Mouse (Mus musculus): ENCODE measurements around the gene Suco.

Suco gene

GRCm38 (mm10) chr1:161876553-161877447 lies at the start of gene Suco:
TSS of gene Suco (minus strand) at chr1:161876682.
- peak; percentile 100 for DNase-seq (ENCODE audit: low spot score)

- DNase-seq (ENCODE audit: low spot score) = no peak
Measured at GRCm38 (mm10) chr1:161925281-161925805, 48.9 kb upstream of the Suco start.

DNA sequence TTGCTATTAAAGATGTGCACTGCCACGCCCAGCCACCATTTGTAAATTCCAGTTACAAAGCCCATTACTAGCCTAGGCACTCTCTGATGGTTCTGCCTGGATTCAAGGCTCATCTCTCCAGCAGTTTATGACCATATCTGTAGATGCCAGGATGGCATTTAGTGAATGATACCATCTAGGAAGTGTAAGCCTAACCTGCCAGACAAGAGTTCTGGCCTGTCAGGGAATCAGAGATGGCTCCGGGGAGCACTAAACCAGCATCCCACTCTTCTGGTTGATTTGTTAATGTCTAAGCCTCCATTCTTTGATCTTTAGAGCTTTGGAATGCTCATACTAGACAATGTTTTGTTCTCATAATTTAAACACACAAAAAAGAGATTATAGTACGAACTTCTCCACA lies 47.8 kb upstream of the Suco start:
- DNase-seq (ENCODE audit: low spot score) = no peak

GRCm38 (mm10) chr1:161921928-161922327 lies 45.4 kb upstream of the Suco start:
- no peak for DNase-seq (ENCODE audit: low spot score)

DNA sequence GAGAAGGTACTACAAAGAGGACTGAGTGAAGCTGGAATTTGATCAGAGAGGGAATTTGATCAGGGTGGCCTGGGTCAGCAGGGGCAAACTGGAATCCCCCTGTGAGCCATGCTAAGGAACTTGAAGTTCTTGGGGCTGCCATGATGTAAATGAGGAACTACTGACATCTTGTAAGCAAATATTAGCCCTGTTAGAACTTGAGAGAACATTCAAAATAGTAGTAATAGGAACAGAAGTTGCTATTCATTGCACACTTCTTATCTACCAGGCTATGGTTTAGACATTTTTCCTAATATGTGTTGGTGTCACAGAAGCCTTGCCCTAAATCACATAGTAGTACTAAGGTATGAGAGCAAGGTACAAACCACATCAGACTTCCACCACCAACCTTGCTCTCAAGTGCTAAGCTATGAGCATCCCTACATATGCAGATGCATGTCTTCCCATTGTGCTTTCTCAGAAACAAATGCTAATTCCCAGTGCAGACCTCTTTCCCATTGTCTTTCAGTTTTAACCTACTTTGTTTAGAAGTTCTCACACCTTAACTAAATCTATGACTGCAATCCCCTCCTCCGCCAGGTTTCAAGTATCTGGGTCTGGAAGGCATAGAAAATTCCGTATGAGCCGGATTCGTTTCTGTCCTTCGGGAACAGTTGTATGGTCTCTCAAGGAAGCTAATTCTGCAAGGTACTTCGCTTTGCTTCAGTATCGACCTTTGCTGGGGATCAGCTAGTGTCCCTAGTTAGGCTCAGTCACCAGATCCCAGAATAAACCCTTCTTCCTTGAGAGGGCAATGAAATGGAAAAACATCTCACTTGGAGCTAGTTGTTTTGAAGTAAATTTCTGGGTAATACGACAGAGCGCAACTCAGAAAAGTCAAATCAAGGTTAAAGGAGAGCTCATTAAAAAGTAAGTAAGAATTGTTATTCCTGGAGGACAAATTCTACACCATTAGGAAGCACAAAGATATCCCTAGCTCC lies 44.3 kb upstream of the Suco start:
- DNase-seq (ENCODE audit: low spot score) = no peak

DNA sequence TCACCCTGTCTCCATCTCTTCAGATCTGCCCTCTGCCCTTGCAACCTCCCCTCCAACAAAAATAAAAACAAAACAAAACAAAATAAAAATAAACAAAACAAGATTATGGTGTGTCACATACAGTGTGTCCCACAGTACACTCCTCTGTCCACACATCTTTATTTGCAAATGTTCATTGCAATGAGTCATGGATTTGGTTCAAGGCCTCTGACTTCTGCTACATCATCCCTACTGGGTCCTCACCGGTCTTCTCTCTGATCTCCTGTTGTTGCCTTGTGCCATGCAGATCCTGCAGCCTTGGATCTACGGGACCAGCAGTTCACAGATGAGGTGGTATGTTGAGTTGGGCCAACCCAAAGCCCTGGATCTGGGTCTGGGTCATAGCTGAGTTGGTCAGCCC lies 43.1 kb upstream of the Suco start:
- no peak for DNase-seq (ENCODE audit: low spot score)

- DNase-seq (ENCODE audit: low spot score) = no peak
Measured at GRCm38 (mm10) chr1:161918682-161919372, 42.3 kb upstream of the Suco start.

GRCm38 (mm10) chr1:161917940-161918484 lies 41.5 kb upstream of the Suco start:
- DNase-seq (ENCODE audit: low spot score) = no peak

- no peak for DNase-seq (ENCODE audit: low spot score)
Measured at GRCm38 (mm10) chr1:161916036-161916435, 39.6 kb upstream of the Suco start.

DNA sequence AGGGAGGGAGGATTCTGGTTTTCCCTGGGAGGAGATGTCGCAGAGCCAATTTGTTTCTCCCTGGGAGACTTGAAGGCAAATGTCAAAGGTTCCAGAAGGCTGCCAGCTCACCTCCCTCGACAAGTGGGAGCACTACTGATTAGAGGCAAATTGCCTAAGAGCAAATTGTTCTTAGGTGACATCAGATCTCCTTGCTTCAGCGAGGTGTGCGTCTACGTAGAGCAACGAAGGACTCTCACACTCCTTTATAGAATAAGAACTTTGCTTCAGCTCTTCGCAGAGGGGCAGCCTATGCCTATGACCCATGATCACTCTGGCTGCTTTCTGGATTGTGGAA lies 37.1 kb upstream of the Suco start:
- peak; percentile 20 for DNase-seq (ENCODE audit: low spot score)

DNA sequence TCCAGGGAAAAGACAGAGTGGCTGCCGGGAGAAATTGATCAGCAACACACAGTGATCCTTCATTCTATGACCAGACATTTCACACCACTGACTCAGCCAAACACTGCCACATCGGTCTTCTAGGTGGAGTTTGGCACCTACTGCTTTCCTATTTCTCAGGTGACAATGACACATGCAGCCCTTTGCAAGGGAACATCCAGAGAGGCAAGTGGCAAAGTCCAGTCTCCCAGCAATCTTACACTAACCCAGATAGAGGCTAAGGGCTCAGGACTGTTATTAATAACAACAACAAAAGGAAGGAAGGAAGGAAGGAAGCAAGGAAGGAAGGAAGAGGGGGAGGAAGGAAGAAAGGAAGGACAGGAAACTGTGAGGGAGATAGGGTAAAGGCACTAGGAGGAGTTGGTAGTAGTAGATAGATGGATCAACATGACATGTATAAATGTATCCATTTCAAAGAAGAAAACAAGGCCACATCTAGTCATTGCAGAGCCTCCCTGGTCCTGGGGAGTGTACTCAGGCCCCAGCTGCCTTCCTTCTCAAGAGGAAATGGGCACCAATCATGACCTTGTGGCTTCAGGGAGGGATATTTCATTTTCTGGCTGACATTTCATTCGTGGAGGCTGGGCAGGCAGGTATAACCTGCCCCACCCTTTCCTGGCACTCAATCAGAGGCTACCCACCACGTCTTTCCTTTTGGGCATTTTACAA lies 36.6 kb upstream of the Suco start:
- DNase-seq (ENCODE audit: low spot score) = no peak

- DNase-seq (ENCODE audit: low spot score) = no peak
Measured at GRCm38 (mm10) chr1:161909074-161909473, 32.6 kb upstream of the Suco start.

DNA sequence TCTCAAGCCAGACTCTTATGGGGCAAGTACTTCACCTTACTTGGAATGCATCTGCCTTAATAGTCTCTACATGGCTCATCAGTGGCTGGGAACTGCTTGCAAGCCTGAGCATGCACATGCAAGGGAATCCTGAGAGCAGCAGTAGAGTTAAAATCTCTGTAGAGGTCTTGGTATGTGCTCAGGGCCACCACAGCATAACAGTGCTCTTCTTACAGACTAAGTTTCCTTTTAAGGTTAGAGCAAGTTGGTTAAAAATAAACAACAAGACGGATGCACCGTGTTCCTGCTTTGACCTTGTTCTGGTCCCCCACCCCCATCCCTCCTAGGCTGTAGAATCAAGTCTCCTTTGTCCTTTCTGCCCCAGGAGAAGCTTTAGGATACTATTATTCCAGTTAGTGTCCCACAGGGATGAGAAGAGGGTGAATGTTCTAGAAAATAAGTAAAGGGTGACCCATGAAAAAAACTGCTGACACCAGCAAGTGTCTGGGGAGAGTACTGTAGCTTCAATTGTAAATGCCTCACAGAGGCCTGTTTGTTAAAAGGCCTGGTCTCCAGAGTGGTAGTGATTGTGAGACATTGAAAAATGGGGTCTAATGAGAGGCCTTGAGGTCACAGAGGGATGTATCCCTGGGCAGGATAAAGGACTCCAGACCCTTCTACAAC lies 31.4 kb upstream of the Suco start:
- DNase-seq (ENCODE audit: low spot score) = peak; percentile 36

DNA sequence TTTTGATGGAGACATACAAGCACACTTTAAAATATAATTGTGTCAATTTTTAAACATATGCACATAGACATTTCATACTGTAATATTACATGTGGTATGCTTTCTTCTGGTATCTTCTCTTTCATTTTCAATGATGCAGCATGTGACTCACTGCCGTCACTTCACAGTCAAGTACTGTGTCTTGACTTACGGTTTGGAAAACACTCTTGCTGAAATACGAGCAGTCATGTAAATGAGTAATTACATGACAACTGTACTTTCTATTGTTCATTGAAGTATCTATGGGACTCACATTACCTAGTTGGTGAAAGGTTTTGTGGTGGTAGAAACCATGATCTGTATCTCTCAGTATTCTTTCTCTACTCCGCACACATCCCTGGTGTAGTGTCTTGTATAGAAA lies 30.6 kb upstream of the Suco start:
- DNase-seq (ENCODE audit: low spot score) = no peak

DNA sequence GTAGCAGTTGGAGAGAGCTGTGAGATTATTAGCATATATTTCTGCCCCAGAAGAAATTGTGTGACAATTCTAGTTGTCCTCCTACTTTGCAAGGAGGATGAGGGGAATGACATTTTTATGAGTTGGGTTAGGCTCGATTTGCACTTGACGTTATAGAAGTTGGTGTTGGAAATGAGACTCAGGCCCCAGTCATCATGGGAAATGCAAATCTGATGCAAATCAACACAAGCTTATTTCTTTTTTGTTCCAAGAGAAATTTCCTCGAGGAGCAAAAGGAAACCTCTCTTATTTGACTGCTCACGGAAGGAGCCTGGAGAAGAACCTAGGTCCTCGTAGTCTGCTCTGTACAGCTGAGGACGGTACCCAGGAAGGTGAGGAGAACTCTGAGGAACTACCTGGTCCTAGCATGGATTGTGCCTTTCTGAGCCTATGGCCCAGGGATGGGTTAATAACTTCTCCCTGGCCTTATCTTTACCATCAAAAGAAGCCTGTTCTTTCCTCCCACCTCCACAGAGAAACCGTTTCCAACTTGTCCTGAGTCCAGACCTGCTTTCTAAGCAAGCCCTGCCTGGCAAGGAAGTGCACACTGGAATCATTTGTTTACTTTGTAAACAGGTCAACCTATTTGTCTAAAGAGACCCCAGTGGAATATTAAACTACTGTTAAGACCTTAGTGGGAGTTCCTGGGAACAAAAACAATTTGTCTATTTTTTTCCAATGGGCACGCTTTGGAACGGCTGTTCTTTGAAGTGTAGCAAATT lies 26.4 kb upstream of the Suco start:
- no peak for DNase-seq (ENCODE audit: low spot score)

- no peak for DNase-seq (ENCODE audit: low spot score)
Measured at GRCm38 (mm10) chr1:161900129-161900528, 23.6 kb upstream of the Suco start.

DNA sequence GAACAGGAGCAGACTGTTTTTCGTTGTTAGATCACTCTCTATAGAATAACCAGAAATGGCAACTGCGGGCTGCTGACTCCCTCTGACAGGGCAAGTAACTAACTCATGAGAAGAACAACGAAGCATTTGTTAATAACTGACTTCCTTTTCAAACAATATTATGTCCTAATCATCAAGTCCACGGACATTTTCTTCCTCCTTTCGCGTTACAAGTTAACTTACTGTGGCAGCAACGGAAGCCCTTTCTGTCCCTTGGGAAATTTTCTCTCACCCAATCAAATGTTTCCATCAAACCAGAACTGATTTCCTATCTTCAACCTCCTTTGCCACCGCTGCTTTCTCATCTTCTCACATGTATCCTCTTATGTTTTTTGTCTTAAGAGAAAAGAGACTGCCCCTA lies 20.8 kb upstream of the Suco start:
- DNase-seq (ENCODE audit: low spot score) = no peak

- DNase-seq (ENCODE audit: low spot score) = no peak
Measured at GRCm38 (mm10) chr1:161896130-161896529, 19.6 kb upstream of the Suco start.

GRCm38 (mm10) chr1:161895014-161895413 lies 18.5 kb upstream of the Suco start:
- no peak for DNase-seq (ENCODE audit: low spot score)

DNA sequence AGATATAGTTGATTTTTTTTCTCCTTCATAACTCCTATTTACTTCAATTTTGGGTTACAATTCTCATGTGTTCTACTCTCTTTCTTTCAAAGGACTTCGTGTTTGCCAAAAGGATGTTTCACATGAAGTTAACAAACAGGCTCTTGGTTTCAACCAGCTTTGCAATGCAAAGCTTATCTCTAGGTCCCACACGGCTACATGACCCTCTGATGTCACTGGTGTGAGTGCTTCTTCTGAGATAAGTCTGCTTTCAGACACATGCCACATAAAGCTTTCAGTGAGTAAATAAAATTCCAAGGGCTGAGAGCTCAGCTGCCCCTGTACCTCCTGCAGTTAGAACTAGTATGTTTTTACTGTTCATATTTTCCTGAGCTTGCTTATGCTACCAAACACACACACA lies 18.1 kb upstream of the Suco start:
- DNase-seq (ENCODE audit: low spot score) = no peak

Measured in testis, postnatal 14 days (tissue).